Comparison of ENCODE assay signal across 8 mouse cellular contexts in the genomic region with DNA sequence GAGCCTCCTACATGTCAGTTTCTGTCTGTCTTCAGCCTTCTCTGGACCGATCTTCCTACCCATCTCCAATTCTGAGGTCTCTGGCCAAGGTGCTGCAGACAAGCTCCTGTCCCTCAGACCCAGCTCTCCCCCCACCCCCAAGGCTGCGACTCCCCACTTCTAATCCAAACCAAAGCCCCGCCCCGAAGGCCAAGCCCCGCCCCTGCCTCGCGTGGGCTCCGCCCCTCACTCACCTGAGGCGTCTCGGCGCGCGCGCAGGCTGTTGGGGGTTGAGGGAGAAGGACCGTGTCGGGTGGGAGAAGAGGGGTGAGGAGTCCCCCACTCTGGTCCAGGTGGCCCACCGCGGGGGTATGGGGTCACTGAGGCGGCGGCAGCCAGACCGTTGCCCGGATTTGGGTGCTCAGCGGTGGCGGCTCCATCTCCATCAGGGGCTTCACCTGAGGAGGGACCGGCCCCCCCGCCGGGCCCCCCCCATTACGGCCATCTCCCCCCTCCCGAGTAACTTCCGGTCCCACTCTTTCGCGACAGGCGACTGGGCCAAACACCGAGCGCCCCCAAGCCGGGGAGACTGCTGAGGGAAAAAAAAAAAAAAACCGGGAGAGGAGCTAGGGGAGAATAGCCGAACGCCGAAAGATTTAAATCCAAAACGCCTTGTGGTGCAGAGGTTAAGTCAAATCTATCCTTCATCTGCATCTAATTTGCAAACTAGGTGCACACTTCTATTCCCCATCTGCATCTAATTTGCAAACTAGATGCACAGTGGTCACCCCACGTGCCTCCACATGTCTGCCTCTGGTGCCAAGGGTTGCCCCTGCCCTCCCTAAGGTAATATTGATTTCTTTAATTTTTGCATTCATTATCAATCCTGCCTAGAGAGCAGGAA. TPM values are rescaled to one million over a fixed set of nuclear protein-coding genes. Genes with fewer than 3 reads are reported as not detected.
DNase-seq lines count a peak whose midpoint lies in the region; ATAC-seq lines count a peak whose summit lies in the region.

No protein-coding gene starts in this region.

- H3K4me3 ChIP-seq in heart, embryonic 13.5 days = peak overlapping the region; percentile 82
- H3K4me3 ChIP-seq in liver, embryonic 12.5 days = peak overlapping the region; percentile 62
- peak overlapping the region; percentile 73 for H3K4me3 ChIP-seq in neural tube, embryonic 11.5 days (ENCODE audit: low read depth, low read length)
- H3K4me3 ChIP-seq in stomach, embryonic 16.5 days (replicated peaks; ENCODE audit: low read length) = peak overlapping the region; percentile 55

- 0 out of 2 replicates have a peak overlapping the region, but pooled peaks have one; percentile 28 for H3K27ac ChIP-seq in heart, embryonic 13.5 days (replicated peaks)
- no peak overlapping the region for H3K27ac ChIP-seq in liver, embryonic 12.5 days
- H3K27ac ChIP-seq in neural tube, embryonic 11.5 days (ENCODE audit: low read depth, low read length) = no peak overlapping the region
- peak overlapping the region; percentile 10; the same call in 1 of the 2 replicates for H3K27ac ChIP-seq in stomach, embryonic 16.5 days (ENCODE audit: low read length)

- no peaks in the 10 kb centered on the region for H3K9me3 ChIP-seq in heart, embryonic 13.5 days
- no peaks in the 10 kb centered on the region for H3K9me3 ChIP-seq in liver, embryonic 12.5 days (replicated peaks)
- H3K9me3 ChIP-seq in neural tube, embryonic 11.5 days (ENCODE audit: control insufficient read depth, low read length) = no peaks in the 10 kb centered on the region
- no peaks in the 10 kb centered on the region for H3K9me3 ChIP-seq in stomach, embryonic 16.5 days (replicated peaks; ENCODE audit: control insufficient read depth, low read length)

- H3K4me2 ChIP-seq in heart, embryonic 13.5 days = peak overlapping the region; percentile 89
- peak overlapping the region; percentile 90 for H3K4me2 ChIP-seq in liver, embryonic 12.5 days
- peak overlapping the region; percentile 84 for H3K4me2 ChIP-seq in neural tube, embryonic 11.5 days (ENCODE audit: low read depth)
- H3K4me2 ChIP-seq in stomach, embryonic 16.5 days (ENCODE audit: low read depth, low read length) = peak overlapping the region; percentile 59

- no peak for ATAC-seq in heart, embryonic 13.5 days (ENCODE audit: extremely low read depth, insufficient number of reproducible peaks, low FRiP score, low TSS enrichment)
- ATAC-seq in liver, embryonic 12.5 days = no peak
- peak; percentile 28; the same call in 1 of the 2 replicates for ATAC-seq in neural tube, embryonic 11.5 days (ENCODE audit: insufficient read depth, low FRiP score, low TSS enrichment)
- ATAC-seq in stomach, embryonic 16.5 days (ENCODE audit: insufficient read depth, low FRiP score) = peak; percentile 42; the same call in 1 of the 2 replicates

- 1% methylated on average over 41 of the region's 42 CpGs for WGBS in heart, embryonic 13.5 days
- 3% methylated on average over 42 of the region's 42 CpGs for WGBS in liver, embryonic 12.5 days (ENCODE audit: insufficient replicate concordance)
- 1% methylated on average over 35 of the region's 42 CpGs for WGBS in neural tube, embryonic 11.5 days
- 1% methylated on average over 42 of the region's 42 CpGs for WGBS in stomach, embryonic 16.5 days

- peak; percentile 35 for DNase-seq in gastrocnemius, postnatal 10 days
- DNase-seq in gastrocnemius, postnatal 25 days = no peak
- DNase-seq in embryo, embryonic 11 days = peak; percentile 76
- DNase-seq in kidney, postnatal 10 days = peak; percentile 87
- peak; percentile 62 for DNase-seq in neural tube, embryonic 11.5 days (ENCODE audit: low spot score)

- H3K27me3 ChIP-seq in heart, embryonic 13.5 days (replicated peaks) = 0 out of 2 replicates have a peak, but pooled peaks cover 6% of the 10 kb centered on the region
- H3K27me3 ChIP-seq in liver, embryonic 12.5 days (replicated peaks) = peaks cover 68% of the 10 kb centered on the region
- no peaks in the 10 kb centered on the region for H3K27me3 ChIP-seq in neural tube, embryonic 11.5 days (ENCODE audit: control insufficient read depth, insufficient read depth, low read length)
- no peaks in the 10 kb centered on the region for H3K27me3 ChIP-seq in stomach, embryonic 16.5 days (ENCODE audit: control insufficient read depth, insufficient read depth, low read length)

- peaks cover 18% of the 10 kb centered on the region for H3K4me1 ChIP-seq in heart, embryonic 13.5 days
- H3K4me1 ChIP-seq in liver, embryonic 12.5 days = peaks cover 46% of the 10 kb centered on the region
- H3K4me1 ChIP-seq in neural tube, embryonic 11.5 days (ENCODE audit: control insufficient read depth, insufficient read depth, low read length) = peaks cover 8% of the 10 kb centered on the region
- peaks cover 9% of the 10 kb centered on the region; the same call in 1 of the 2 replicates for H3K4me1 ChIP-seq in stomach, embryonic 16.5 days (ENCODE audit: control insufficient read depth, insufficient read depth, low read length)

- peak overlapping the region; percentile 87 for H3K9ac ChIP-seq in heart, embryonic 13.5 days
- H3K9ac ChIP-seq in liver, embryonic 12.5 days = peak overlapping the region; percentile 58
- H3K9ac ChIP-seq in neural tube, embryonic 11.5 days (ENCODE audit: low read length) = peak overlapping the region; percentile 83
- H3K9ac ChIP-seq in stomach, embryonic 16.5 days (ENCODE audit: low read length) = peak overlapping the region; percentile 70

- peaks cover 13% of the 10 kb centered on the region; the same call in 1 of the 2 replicates for H3K36me3 ChIP-seq in heart, embryonic 13.5 days
- H3K36me3 ChIP-seq in liver, embryonic 12.5 days = 0 out of 2 replicates have a peak, but pooled peaks cover 5% of the 10 kb centered on the region
- H3K36me3 ChIP-seq in neural tube, embryonic 11.5 days (ENCODE audit: control insufficient read depth, insufficient read depth, low read length) = no peaks in the 10 kb centered on the region
- H3K36me3 ChIP-seq in stomach, embryonic 16.5 days (ENCODE audit: control insufficient read depth, insufficient read depth, low read length) = no peaks in the 10 kb centered on the region

RNA-seq across cellular contexts. Expression of a gene that starts 4.8 kb away (rescaled TPM):
- total RNA-seq in gastrocnemius, postnatal 10 days (2021) = 10 to 100 TPM in 1 of 2 experiments, 1 to 10 TPM in 1; 9.3 to 11.0 TPM
- 10 to 100 TPM; 17.7 to 20.7 TPM for total RNA-seq in gastrocnemius, postnatal 25 days (2021)
- polyA plus RNA-seq in heart, embryonic 13.5 days (2015; fragmentation: Nextera tagmentation; extraction: Ambion mirVana) = 11.1 and 12.4 TPM in 2 replicates
- polyA plus RNA-seq in liver, embryonic 12.5 days (2016; fragmentation: Nextera tagmentation; extraction: Ambion mirVana) = 10.4 and 10.5 TPM in 2 replicates
- polyA plus RNA-seq in neural tube, embryonic 11.5 days (2014; fragmentation: Nextera tagmentation; extraction: Ambion mirVana) = 15.6 and 17.2 TPM in 2 replicates
- 17.7 and 24.4 TPM in 2 replicates for polyA plus RNA-seq in stomach, embryonic 16.5 days (2015; fragmentation: Nextera tagmentation; extraction: Ambion mirVana)

RNA-seq across cellular contexts. Expression of a gene that starts 23.2 kb away (rescaled TPM):
- total RNA-seq in gastrocnemius, postnatal 10 days (2021) = under 1 TPM; 0.54 to 0.63 TPM
- total RNA-seq in gastrocnemius, postnatal 25 days (2021) = 1 to 10 TPM in 1 of 2 experiments, under 1 TPM in 1; 0.35 to 1.6 TPM
- polyA plus RNA-seq in heart, embryonic 13.5 days (2015; fragmentation: Nextera tagmentation; extraction: Ambion mirVana) = 1.3 TPM in 2 replicates
- 0.41 and 0.42 TPM in 2 replicates for polyA plus RNA-seq in liver, embryonic 12.5 days (2016; fragmentation: Nextera tagmentation; extraction: Ambion mirVana)
- polyA plus RNA-seq in neural tube, embryonic 11.5 days (2014; fragmentation: Nextera tagmentation; extraction: Ambion mirVana) = 4.2 and 5.1 TPM in 2 replicates
- polyA plus RNA-seq in stomach, embryonic 16.5 days (2015; fragmentation: Nextera tagmentation; extraction: Ambion mirVana) = 2.1 and 2.5 TPM in 2 replicates

RNA-seq across cellular contexts. Expression of a gene that starts 27.0 kb away (rescaled TPM):
- 10 to 100 TPM; 82.7 to 83.2 TPM for total RNA-seq in gastrocnemius, postnatal 10 days (2021)
- 10 to 100 TPM; 78.9 to 80.0 TPM for total RNA-seq in gastrocnemius, postnatal 25 days (2021)
- polyA plus RNA-seq in heart, embryonic 13.5 days (2015; fragmentation: Nextera tagmentation; extraction: Ambion mirVana) = 60.4 and 62.1 TPM in 2 replicates
- 34.2 and 34.7 TPM in 2 replicates for polyA plus RNA-seq in liver, embryonic 12.5 days (2016; fragmentation: Nextera tagmentation; extraction: Ambion mirVana)
- 82.2 and 82.9 TPM in 2 replicates for polyA plus RNA-seq in neural tube, embryonic 11.5 days (2014; fragmentation: Nextera tagmentation; extraction: Ambion mirVana)
- polyA plus RNA-seq in stomach, embryonic 16.5 days (2015; fragmentation: Nextera tagmentation; extraction: Ambion mirVana) = 85.1 and 87.8 TPM in 2 replicates

RNA-seq across cellular contexts. Expression of a gene that starts 35.0 kb away (rescaled TPM):
- 1 to 10 TPM; 2.1 to 2.4 TPM for total RNA-seq in gastrocnemius, postnatal 10 days (2021)
- under 1 TPM; 0.41 to 0.70 TPM for total RNA-seq in gastrocnemius, postnatal 25 days (2021)
- polyA plus RNA-seq in heart, embryonic 13.5 days (2015; fragmentation: Nextera tagmentation; extraction: Ambion mirVana) = 1.6 and 2.6 TPM in 2 replicates
- polyA plus RNA-seq in liver, embryonic 12.5 days (2016; fragmentation: Nextera tagmentation; extraction: Ambion mirVana) = 0.36 and 0.43 TPM in 2 replicates
- 4.0 and 4.6 TPM in 2 replicates for polyA plus RNA-seq in neural tube, embryonic 11.5 days (2014; fragmentation: Nextera tagmentation; extraction: Ambion mirVana)
- polyA plus RNA-seq in stomach, embryonic 16.5 days (2015; fragmentation: Nextera tagmentation; extraction: Ambion mirVana) = 1.6 and 3.0 TPM in 2 replicates

RNA-seq across cellular contexts. Expression of a gene that starts 35.8 kb away (rescaled TPM):
- total RNA-seq in gastrocnemius, postnatal 10 days (2021) = 10 to 100 TPM; 14.0 to 18.8 TPM
- total RNA-seq in gastrocnemius, postnatal 25 days (2021) = 1 to 10 TPM; 3.8 to 5.3 TPM
- polyA plus RNA-seq in heart, embryonic 13.5 days (2015; fragmentation: Nextera tagmentation; extraction: Ambion mirVana) = 86.6 and 92.0 TPM in 2 replicates
- 82.8 and 84.9 TPM in 2 replicates for polyA plus RNA-seq in liver, embryonic 12.5 days (2016; fragmentation: Nextera tagmentation; extraction: Ambion mirVana)
- 93.9 and 99.5 TPM in 2 replicates for polyA plus RNA-seq in neural tube, embryonic 11.5 days (2014; fragmentation: Nextera tagmentation; extraction: Ambion mirVana)
- 76.7 and 81.2 TPM in 2 replicates for polyA plus RNA-seq in stomach, embryonic 16.5 days (2015; fragmentation: Nextera tagmentation; extraction: Ambion mirVana)

Comparison
In these comparisons a context has a peak if more than half of its experiments do, and no peak if none do; other contexts are left out.
1. ATAC-seq: peak in neural tube, embryonic 11.5 days (single experiment) and stomach, embryonic 16.5 days (single experiment); none in heart, embryonic 13.5 days (single experiment) and liver, embryonic 12.5 days (single experiment).
2. H3K27ac ChIP-seq: peak in heart, embryonic 13.5 days (single experiment) and stomach, embryonic 16.5 days (single experiment); none in liver, embryonic 12.5 days (single experiment) and neural tube, embryonic 11.5 days (single experiment).
3. Peak in every context shown above with its lines, with median percentiles within 50 percentile points of each other: H3K4me2 ChIP-seq, H3K4me3 ChIP-seq and H3K9ac ChIP-seq.